Mouse (Mus musculus) forebrain, embryonic 10.5 days (tissue): ENCODE data around the gene Inhbe. TPM values are rescaled to one million over a fixed set of nuclear protein-coding genes. Genes with fewer than 3 reads are reported as not detected.

Experiments used
- DNase-seq: peaks from one replicate; pipeline ENCODE4 v3.0.0-alpha.2; 2017; ENCODE audit warnings: low spot score; ENCODE audit errors: extremely low spot score
- H3K27ac ChIP-seq: fragments of 300-500 bp; sonication (generic); 2 replicates; pipeline ENCODE4 v1.5.1; 2016; ENCODE audit warnings: mild to moderate bottlenecking
- H3K27me3 ChIP-seq: fragments of 300-500 bp; sonication (generic); 2 replicates; pipeline ENCODE4 v1.6.1; 2016; ENCODE audit warnings: mild to moderate bottlenecking; ENCODE audit not compliant: poor library complexity, severe bottlenecking
- H3K36me3 ChIP-seq: fragments of 300-500 bp; sonication (generic); replicated peaks from 2 replicates; pipeline ENCODE4 v1.6.1; 2016; ENCODE audit warnings: mild to moderate bottlenecking, moderate library complexity
- H3K4me1 ChIP-seq: fragments of 300-500 bp; sonication (generic); 2 replicates; pipeline ENCODE4 v1.6.1; 2016
- H3K4me3 ChIP-seq: fragments of 300-500 bp; sonication (generic); 2 replicates; pipeline ENCODE4 v1.5.1; 2016; ENCODE audit warnings: mild to moderate bottlenecking, moderate library complexity
- H3K9me3 ChIP-seq: fragments of 300-500 bp; sonication (generic); 2 replicates; pipeline ENCODE4 v1.6.1; 2016; ENCODE audit warnings: mild to moderate bottlenecking, moderate library complexity
- WGBS: fragments of 180-500 bp; shearing (Covaris S2); methylation state at CpG from one replicate; pipeline ENCODE4 v1.1.7; 2016; 5-methylcytosine and 5-hydroxymethylcytosine counted together
- polyA plus RNA-seq: library from polyadenylated mRNA; unstranded; fragments of >200 nt; fragmentation: Nextera tagmentation; extraction: Ambion mirVana; gene quantifications from 2 replicates; pipeline ENCODE4 v1.2.1, GENCODE M21; 2016

Gene Inhbe
- polyA plus RNA-seq, 1 experiment from 2014 or later = not detected

DNA sequence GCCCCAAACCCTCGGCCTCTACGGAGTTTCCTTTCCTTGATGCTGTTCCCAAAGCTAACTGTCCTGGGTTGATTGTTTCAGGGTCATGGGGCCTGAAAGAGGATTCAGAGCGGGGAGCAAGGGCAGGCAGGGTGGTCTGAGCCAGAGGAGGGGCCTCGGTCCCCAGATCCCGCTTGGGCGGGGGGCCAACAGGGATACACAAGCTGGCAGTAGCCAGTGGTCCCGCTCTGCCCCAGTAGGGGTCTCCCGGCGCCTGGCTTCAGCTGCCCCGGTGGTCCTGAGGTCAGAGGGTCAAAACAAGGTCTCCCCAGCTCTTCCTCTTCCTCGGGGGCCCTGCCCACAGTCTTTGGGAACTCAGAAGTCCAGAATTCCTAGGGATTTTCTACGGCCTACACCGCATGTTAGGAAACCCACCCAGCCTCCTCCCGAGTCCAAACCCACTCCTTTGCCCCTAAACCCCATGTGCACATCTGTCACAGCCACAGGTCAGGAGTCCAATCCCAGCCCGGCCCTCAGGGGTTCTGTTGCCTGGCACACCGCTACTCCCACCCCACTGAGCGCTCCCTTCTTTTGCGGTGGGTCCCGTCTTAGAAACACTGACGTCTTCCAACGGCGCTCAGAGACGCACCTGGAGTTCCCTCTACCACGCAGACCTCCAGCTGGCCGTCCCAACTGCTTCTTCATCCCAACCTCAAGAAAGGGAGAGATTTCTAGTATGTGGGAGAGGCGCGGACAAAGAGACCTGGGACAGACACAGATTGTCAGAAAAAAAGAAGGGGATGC lies 13.4 kb downstream of the Inhbe start:
- peak overlapping the region; percentile 91 for H3K27ac ChIP-seq
- DNase-seq = peak; percentile 78
- peaks cover 42% of the 10 kb centered on the region for H3K4me1 ChIP-seq
- peaks cover 23% of the 10 kb centered on the region for H3K36me3 ChIP-seq
- no peaks in the 10 kb centered on the region for H3K9me3 ChIP-seq
- under 1% methylated on average over 27 of the region's 27 CpGs for WGBS
- H3K27me3 ChIP-seq = peaks cover 57% of the 10 kb centered on the region
- H3K4me3 ChIP-seq = peak overlapping the region; percentile 58

- Histone ChIP-seq H3K27ac (peak overlapping the region; percentile 91), H3K9me3 (no peaks in the 10 kb centered on the region), H3K36me3 (peaks cover 27% of the 10 kb centered on the region), H3K27me3 (peaks cover 57% of the 10 kb centered on the region), H3K4me1 (peaks cover 42% of the 10 kb centered on the region), H3K4me3 (peak overlapping the region; percentile 58)
- peak; percentile 81 for DNase-seq
- under 1% methylated on average over 41 of the region's 42 CpGs for WGBS
Observed at GRCm38 (mm10) chr10:127339683-127340576, 14.3 kb downstream of the Inhbe start.

DNA sequence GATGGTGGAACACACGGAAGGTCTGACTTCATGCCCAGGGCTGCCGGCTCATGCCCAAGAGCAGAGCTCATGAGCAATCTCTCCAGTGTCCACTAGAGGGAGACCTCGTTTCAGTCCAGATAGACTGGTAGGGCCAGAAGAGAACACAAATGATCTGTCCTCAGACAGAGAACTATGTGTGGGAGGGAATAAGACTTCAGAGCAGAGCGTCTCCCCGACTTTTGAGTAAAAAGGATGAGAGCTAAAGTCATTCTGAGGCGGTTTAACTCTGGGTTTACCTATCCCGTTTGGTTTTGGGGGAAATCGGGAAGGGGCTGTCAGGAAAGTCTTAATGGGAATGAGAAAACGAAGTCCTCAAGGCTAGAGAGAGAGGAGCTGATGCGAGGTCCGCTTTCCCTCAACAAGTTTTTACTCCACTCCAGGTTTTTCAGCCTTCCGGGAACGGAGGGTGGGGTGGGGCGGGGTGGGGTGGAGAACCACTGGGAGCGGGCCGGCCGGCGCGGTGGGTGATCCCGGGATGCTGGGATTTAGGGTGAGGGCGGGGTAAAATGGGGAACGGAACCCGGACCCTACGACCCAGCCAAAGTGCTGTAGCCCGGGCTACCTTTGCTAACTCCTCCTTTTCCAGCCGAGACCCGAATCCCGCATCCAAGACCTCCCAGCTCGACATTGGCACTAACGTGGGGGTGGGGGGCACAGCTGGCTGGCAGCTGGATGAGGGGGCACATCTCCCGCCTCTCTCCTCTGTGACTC lies 15.1 kb downstream of the Inhbe start:
- no peaks in the 10 kb centered on the region for H3K9me3 ChIP-seq
- H3K4me3 ChIP-seq = peak overlapping the region; percentile 58
- H3K4me1 ChIP-seq = peaks cover 42% of the 10 kb centered on the region
- WGBS = 1% methylated on average over 31 of the region's 31 CpGs
- DNase-seq = peak; percentile 88
- H3K27me3 ChIP-seq = peaks cover 57% of the 10 kb centered on the region
- H3K27ac ChIP-seq = peak overlapping the region; percentile 91
- H3K36me3 ChIP-seq = peaks cover 34% of the 10 kb centered on the region

DNA sequence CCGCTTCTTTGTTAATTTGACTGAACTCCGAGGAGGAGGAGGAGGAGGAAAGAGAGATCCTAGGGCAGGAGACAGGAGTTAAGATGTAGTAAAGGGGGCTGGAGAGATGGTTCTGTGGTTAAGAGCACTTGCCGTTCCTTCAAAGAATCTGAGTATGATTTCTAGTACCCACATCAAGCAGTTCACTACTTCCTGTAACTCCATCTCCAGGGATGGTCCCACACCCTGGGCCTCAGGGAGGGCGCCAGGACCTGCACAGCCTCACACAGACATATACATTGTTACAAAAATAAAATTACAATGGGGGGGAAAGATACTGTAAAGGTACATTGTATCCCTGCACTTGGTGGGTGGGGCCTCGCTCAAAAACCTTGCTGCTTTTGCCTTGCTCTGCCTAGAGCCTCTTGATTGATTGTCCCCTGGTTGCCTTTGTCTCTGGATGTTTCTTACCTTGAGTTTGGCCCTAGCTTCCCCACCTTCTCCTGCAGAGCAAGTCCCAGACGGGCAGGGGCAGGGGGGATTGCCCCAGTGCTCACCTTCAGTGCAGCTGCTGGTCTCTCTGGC lies 16.6 kb downstream of the Inhbe start:
- no peaks in the 10 kb centered on the region for H3K9me3 ChIP-seq
- H3K36me3 ChIP-seq = peaks cover 48% of the 10 kb centered on the region
- H3K27me3 ChIP-seq = peaks cover 58% of the 10 kb centered on the region
- peaks cover 42% of the 10 kb centered on the region for H3K4me1 ChIP-seq
- 82% methylated on average over 6 of the region's 6 CpGs for WGBS
- DNase-seq = no peak
- H3K4me3 ChIP-seq = no peak overlapping the region
- H3K27ac ChIP-seq = no peak overlapping the region

- WGBS = 76% methylated on average over 5 of the region's 5 CpGs
- peaks cover 41% of the 10 kb centered on the region for H3K4me1 ChIP-seq
- no peak for DNase-seq
- H3K27ac ChIP-seq = no peak overlapping the region
- peaks cover 55% of the 10 kb centered on the region for H3K36me3 ChIP-seq
- no peaks in the 10 kb centered on the region for H3K9me3 ChIP-seq
- H3K4me3 ChIP-seq = no peak overlapping the region
- H3K27me3 ChIP-seq = peaks cover 58% of the 10 kb centered on the region
Observed at GRCm38 (mm10) chr10:127336952-127337351, 17.3 kb downstream of the Inhbe start.

DNA sequence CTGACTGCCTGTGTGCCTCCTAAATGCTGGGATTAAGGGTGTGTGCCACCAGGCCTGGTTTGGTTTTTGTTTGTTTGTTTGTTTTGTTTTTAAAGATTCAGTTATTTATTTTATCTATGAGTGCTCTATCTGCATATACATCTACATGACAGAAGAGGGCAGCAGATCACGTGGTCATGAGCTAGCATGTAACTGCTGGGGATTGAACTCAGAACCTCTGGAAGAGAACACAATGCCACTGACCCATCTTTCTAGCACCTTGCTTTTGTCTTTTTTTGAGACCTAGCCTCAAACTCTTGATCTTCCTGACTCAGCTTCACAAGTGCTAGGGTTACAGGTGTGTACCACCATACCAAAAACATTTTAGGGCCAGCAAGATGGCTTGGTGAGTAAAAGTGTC lies 18.9 kb downstream of the Inhbe start:
- Histone ChIP-seq H3K9me3 (no peaks in the 10 kb centered on the region), H3K27ac (no peak overlapping the region), H3K27me3 (peaks cover 58% of the 10 kb centered on the region), H3K4me3 (no peak overlapping the region), H3K4me1 (peaks cover 24% of the 10 kb centered on the region), H3K36me3 (peaks cover 71% of the 10 kb centered on the region)
- WGBS = 72% methylated on average over 1 of the region's 1 CpGs
- no peak for DNase-seq

DNA sequence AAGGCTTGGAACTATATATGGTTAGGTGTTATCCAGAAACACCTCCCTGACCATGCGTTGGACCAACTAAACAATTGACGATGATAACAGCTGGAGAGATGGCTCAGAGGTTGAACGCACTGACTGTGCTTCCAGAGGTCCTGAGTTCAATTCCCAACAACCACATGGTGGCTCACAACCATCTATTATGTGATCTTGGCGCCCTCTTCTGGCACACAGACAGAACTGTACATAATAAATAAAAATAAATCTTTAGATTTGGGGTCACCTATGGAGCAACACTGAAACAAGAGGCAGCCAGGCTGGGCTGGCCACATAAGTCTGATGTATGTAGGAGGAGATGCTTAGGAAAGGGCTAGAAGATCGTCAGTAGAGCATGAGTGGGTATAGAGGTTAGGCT lies 21.1 kb downstream of the Inhbe start:
- no peak overlapping the region for H3K27ac ChIP-seq
- H3K9me3 ChIP-seq = no peaks in the 10 kb centered on the region
- peaks cover 6% of the 10 kb centered on the region for H3K4me1 ChIP-seq
- peaks cover 76% of the 10 kb centered on the region for H3K36me3 ChIP-seq
- no peak for DNase-seq
- peaks cover 63% of the 10 kb centered on the region for H3K27me3 ChIP-seq
- no peak overlapping the region for H3K4me3 ChIP-seq
- 69% methylated on average over 5 of the region's 5 CpGs for WGBS

GRCm38 (mm10) chr10:127332211-127332874 lies 21.9 kb downstream of the Inhbe start:
- Histone ChIP-seq H3K27ac (peak overlapping the region; percentile 73), H3K4me3 (peak overlapping the region; percentile 49), H3K4me1 (peaks cover 6% of the 10 kb centered on the region), H3K27me3 (peaks cover 63% of the 10 kb centered on the region), H3K36me3 (peaks cover 68% of the 10 kb centered on the region), H3K9me3 (0 out of 2 replicates have a peak, but pooled peaks cover 1% of the 10 kb centered on the region)
- 24% methylated on average over 31 of the region's 31 CpGs for WGBS
- peak; percentile 54 for DNase-seq

GRCm38 (mm10) chr10:127330212-127330611 lies 24.0 kb downstream of the Inhbe start:
- 88% methylated on average over 7 of the region's 7 CpGs for WGBS
- H3K4me1 ChIP-seq = peaks cover 24% of the 10 kb centered on the region
- no peak overlapping the region for H3K4me3 ChIP-seq
- peaks cover 75% of the 10 kb centered on the region for H3K27me3 ChIP-seq
- peaks cover 50% of the 10 kb centered on the region for H3K36me3 ChIP-seq
- DNase-seq = no peak
- 0 out of 2 replicates have a peak, but pooled peaks cover 5% of the 10 kb centered on the region for H3K9me3 ChIP-seq
- H3K27ac ChIP-seq = no peak overlapping the region

DNA sequence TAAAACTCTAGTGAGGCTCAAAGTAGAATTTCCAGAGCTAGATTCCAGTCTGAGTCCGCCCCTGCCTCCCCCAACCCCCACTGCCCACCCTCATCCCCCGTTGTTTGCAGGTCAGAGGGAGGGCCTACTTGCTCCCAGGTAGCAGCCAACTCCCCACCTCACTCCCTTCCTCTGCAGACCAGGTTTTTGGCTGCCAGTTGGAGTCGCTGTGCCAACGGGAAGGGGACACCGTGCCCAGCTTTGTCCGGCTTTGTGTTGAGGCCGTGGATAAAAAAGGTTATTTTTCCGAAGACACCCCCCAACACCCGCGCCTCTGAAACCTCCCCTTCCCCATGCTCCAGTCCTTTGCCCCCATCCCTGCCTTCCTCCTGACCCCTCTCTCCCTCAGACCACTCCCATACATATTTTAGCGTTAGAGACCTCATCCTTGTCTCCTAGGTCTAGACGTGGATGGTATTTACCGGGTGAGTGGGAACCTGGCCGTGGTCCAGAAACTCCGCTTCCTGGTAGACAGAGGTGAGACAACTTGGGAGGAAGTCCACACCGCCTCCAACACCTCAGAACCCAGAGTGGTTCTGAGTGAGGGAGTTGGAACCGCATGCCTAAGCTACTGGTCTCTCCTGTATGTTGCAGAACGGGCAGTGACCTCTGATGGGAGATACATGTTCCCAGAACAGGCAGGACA lies 26.6 kb downstream of the Inhbe start:
- H3K36me3 ChIP-seq = peaks cover 29% of the 10 kb centered on the region
- 52% methylated on average over 18 of the region's 18 CpGs for WGBS
- H3K27me3 ChIP-seq = peaks cover 100% of the 10 kb centered on the region
- H3K4me3 ChIP-seq = no peak overlapping the region
- 0 out of 2 replicates have a peak, but pooled peaks cover 5% of the 10 kb centered on the region for H3K9me3 ChIP-seq
- peaks cover 23% of the 10 kb centered on the region for H3K4me1 ChIP-seq
- DNase-seq = no peak
- H3K27ac ChIP-seq = no peak overlapping the region

- peaks cover 18% of the 10 kb centered on the region for H3K4me1 ChIP-seq
- WGBS = 5% methylated on average over 29 of the region's 29 CpGs
- H3K36me3 ChIP-seq = peaks cover 21% of the 10 kb centered on the region
- H3K9me3 ChIP-seq = 0 out of 2 replicates have a peak, but pooled peaks cover 5% of the 10 kb centered on the region
- peak overlapping the region; percentile 52 for H3K4me3 ChIP-seq
- H3K27me3 ChIP-seq = peaks cover 100% of the 10 kb centered on the region
- peak; percentile 41 for DNase-seq
- peak overlapping the region; percentile 67; the same call in 1 of the 2 replicates for H3K27ac ChIP-seq
Observed at GRCm38 (mm10) chr10:127326828-127327227, 27.4 kb downstream of the Inhbe start.
